ENCODE assay signal across 8 mouse cellular contexts in genomic region chr12:87266827-87267603, GRCm38 (mm10). TPM values are rescaled to one million over a fixed set of nuclear protein-coding genes. Genes with fewer than 3 reads are reported as not detected.
DNase-seq lines count a peak whose midpoint lies in the region; ATAC-seq and TF ChIP-seq lines count a peak whose summit lies in the region.

No protein-coding gene starts in this region.

- intact Hi-C loops in heart, postnatal 36 days (cut with DNase I) = loop anchor here (5.0 kb wide), 1 partner anchor 150 kb away; no protein-coding TSS in a partner anchor
- intact Hi-C loops in gastrocnemius, postnatal 36 days (cut with DNase I) = loop anchor here (5.0 to 10.0 kb wide), 2 partner anchors 65 to 148 kb away; no protein-coding TSS in a partner anchor

- peaks cover 56% of the 10 kb centered on the region for H3K36me3 ChIP-seq in heart, embryonic 10.5 days
- H3K36me3 ChIP-seq in embryonic facial prominence, embryonic 13.5 days = peaks cover 44% of the 10 kb centered on the region
- H3K36me3 ChIP-seq in intestine, postnatal 0 days (ENCODE audit: control insufficient read depth, insufficient read depth) = peaks cover 46% of the 10 kb centered on the region
- peaks cover 43% of the 10 kb centered on the region for H3K36me3 ChIP-seq in midbrain, embryonic 12.5 days

- H3K4me1 ChIP-seq in heart, embryonic 10.5 days = peaks cover 14% of the 10 kb centered on the region
- H3K4me1 ChIP-seq in embryonic facial prominence, embryonic 13.5 days = peaks cover 17% of the 10 kb centered on the region
- no peaks in the 10 kb centered on the region for H3K4me1 ChIP-seq in intestine, postnatal 0 days (replicated peaks; ENCODE audit: control insufficient read depth, insufficient read depth, low read length)
- H3K4me1 ChIP-seq in midbrain, embryonic 12.5 days = peaks cover 22% of the 10 kb centered on the region

- H3K9me3 ChIP-seq in heart, embryonic 10.5 days = no peaks in the 10 kb centered on the region
- H3K9me3 ChIP-seq in embryonic facial prominence, embryonic 13.5 days = no peaks in the 10 kb centered on the region
- H3K9me3 ChIP-seq in intestine, postnatal 0 days (ENCODE audit: control insufficient read depth) = no peaks in the 10 kb centered on the region
- H3K9me3 ChIP-seq in midbrain, embryonic 12.5 days = no peaks in the 10 kb centered on the region

- peak; percentile 4 for ATAC-seq in CD4-positive, CD25-positive, alpha-beta regulatory T cell, adult 4 months
- peak; percentile 68 for ATAC-seq in embryonic facial prominence, embryonic 13.5 days (ENCODE audit: insufficient number of reproducible peaks, insufficient read depth, low FRiP score, low TSS enrichment, low read depth)
- ATAC-seq in intestine, postnatal 0 days = peak; percentile 32
- ATAC-seq in midbrain, embryonic 12.5 days (ENCODE audit: low FRiP score, low read depth) = peak; percentile 71; the same call in 1 of the 2 replicates

- H3K4me2 ChIP-seq in embryonic facial prominence, embryonic 13.5 days = peak overlapping the region; percentile 84
- peak overlapping the region; percentile 89 for H3K4me2 ChIP-seq in intestine, postnatal 0 days (replicated peaks; ENCODE audit: low read depth)
- H3K4me2 ChIP-seq in midbrain, embryonic 12.5 days (replicated peaks) = peak overlapping the region; percentile 95

- no peaks in the 10 kb centered on the region for H3K27me3 ChIP-seq in heart, embryonic 10.5 days (ENCODE audit: insufficient read depth, poor library complexity, severe bottlenecking)
- H3K27me3 ChIP-seq in embryonic facial prominence, embryonic 13.5 days = no peaks in the 10 kb centered on the region
- no peaks in the 10 kb centered on the region for H3K27me3 ChIP-seq in intestine, postnatal 0 days (replicated peaks; ENCODE audit: control insufficient read depth, insufficient read depth, low read length)
- H3K27me3 ChIP-seq in midbrain, embryonic 12.5 days = no peaks in the 10 kb centered on the region

- no peak for TF ChIP-seq CTCF in intestine, postnatal 0 days (IDR thresholded peaks at IDR 0.05; ENCODE audit: low read depth)

- H3K27ac ChIP-seq in heart, embryonic 10.5 days = peak overlapping the region; percentile 94
- H3K27ac ChIP-seq in embryonic facial prominence, embryonic 13.5 days = peak overlapping the region; percentile 87
- H3K27ac ChIP-seq in intestine, postnatal 0 days (ENCODE audit: low read depth, low read length) = peak overlapping the region; percentile 77
- H3K27ac ChIP-seq in midbrain, embryonic 12.5 days (replicated peaks) = peak overlapping the region; percentile 86

- peak overlapping the region; percentile 89 for H3K9ac ChIP-seq in embryonic facial prominence, embryonic 13.5 days
- peak overlapping the region; percentile 70 for H3K9ac ChIP-seq in intestine, postnatal 0 days (ENCODE audit: low read depth, low read length)
- H3K9ac ChIP-seq in midbrain, embryonic 12.5 days (replicated peaks) = peak overlapping the region; percentile 89

- DNase-seq in heart, embryonic 10.5 days (ENCODE audit: low spot score) = no peak
- DNase-seq in heart, postnatal 36 days = no peak
- DNase-seq in gastrocnemius, postnatal 36 days = no peak
- no peak for DNase-seq in layer of hippocampus, adult 9-11 months

- WGBS in heart, embryonic 10.5 days = 0% methylated on average over 31 of the region's 31 CpGs
- under 1% methylated on average over 31 of the region's 31 CpGs for WGBS in embryonic facial prominence, embryonic 13.5 days
- under 1% methylated on average over 31 of the region's 31 CpGs for WGBS in intestine, postnatal 0 days
- WGBS in midbrain, embryonic 12.5 days = under 1% methylated on average over 31 of the region's 31 CpGs

- H3K4me3 ChIP-seq in heart, embryonic 10.5 days = peak overlapping the region; percentile 80
- peak overlapping the region; percentile 71 for H3K4me3 ChIP-seq in embryonic facial prominence, embryonic 13.5 days
- H3K4me3 ChIP-seq in intestine, postnatal 0 days (ENCODE audit: low read depth, low read length) = peak overlapping the region; percentile 87
- peak overlapping the region; percentile 57 for H3K4me3 ChIP-seq in midbrain, embryonic 12.5 days

RNA-seq across cellular contexts. Expression of gene Ahsa1, which starts 0.7 kb away (rescaled TPM):
- polyA plus RNA-seq in heart, embryonic 10.5 days (2016; fragmentation: Nextera tagmentation; extraction: Ambion mirVana) = 237 and 277 TPM in 2 replicates
- 100 to 1,000 TPM; 120 to 147 TPM for total RNA-seq in heart, postnatal 36 days (2021)
- polyA plus RNA-seq in CD4-positive, CD25-positive, alpha-beta regulatory T cell, adult 4 months (2017; shearing (Covaris generic)) = 100 to 1,000 TPM; 146 to 154 TPM
- 210 and 231 TPM in 2 replicates for polyA plus RNA-seq in embryonic facial prominence, embryonic 13.5 days (2015; fragmentation: Nextera tagmentation; extraction: Ambion mirVana)
- polyA plus RNA-seq in intestine, postnatal 0 days (2015; fragmentation: Nextera tagmentation; extraction: Ambion mirVana) = 69.7 and 78.3 TPM in 2 replicates
- 188 and 195 TPM in 2 replicates for polyA plus RNA-seq in midbrain, embryonic 12.5 days (2016; fragmentation: Nextera tagmentation; extraction: Ambion mirVana)
- 100 to 1,000 TPM; 117 to 123 TPM for total RNA-seq in gastrocnemius, postnatal 36 days (2021)

RNA-seq across cellular contexts. Expression of gene Vipas39, which starts 1.0 kb away (rescaled TPM):
- 37.4 and 39.7 TPM in 2 replicates for polyA plus RNA-seq in heart, embryonic 10.5 days (2016; fragmentation: Nextera tagmentation; extraction: Ambion mirVana)
- 10 to 100 TPM; 21.2 to 24.5 TPM for total RNA-seq in heart, postnatal 36 days (2021)
- polyA plus RNA-seq in CD4-positive, CD25-positive, alpha-beta regulatory T cell, adult 4 months (2017; shearing (Covaris generic)) = 10 to 100 TPM; 42.1 to 55.2 TPM
- polyA plus RNA-seq in embryonic facial prominence, embryonic 13.5 days (2015; fragmentation: Nextera tagmentation; extraction: Ambion mirVana) = 49.6 and 52.1 TPM in 2 replicates
- 23.4 and 28.9 TPM in 2 replicates for polyA plus RNA-seq in intestine, postnatal 0 days (2015; fragmentation: Nextera tagmentation; extraction: Ambion mirVana)
- 62.1 and 62.2 TPM in 2 replicates for polyA plus RNA-seq in midbrain, embryonic 12.5 days (2016; fragmentation: Nextera tagmentation; extraction: Ambion mirVana)
- total RNA-seq in gastrocnemius, postnatal 36 days (2021) = 10 to 100 TPM in 1 of 2 experiments, 1 to 10 TPM in 1; 7.3 to 10.1 TPM

RNA-seq across cellular contexts. Expression of gene Noxred1, which starts 28.5 kb away (rescaled TPM):
- polyA plus RNA-seq in heart, embryonic 10.5 days (2016; fragmentation: Nextera tagmentation; extraction: Ambion mirVana) = 0.80 and 0.90 TPM in 2 replicates
- under 1 TPM; 0.49 to 1.00 TPM for total RNA-seq in heart, postnatal 36 days (2021)
- polyA plus RNA-seq in CD4-positive, CD25-positive, alpha-beta regulatory T cell, adult 4 months (2017; shearing (Covaris generic)) = 1 to 10 TPM in 1 of 2 experiments, under 1 TPM in 1; 0.73 to 1.5 TPM
- 0.32 and 0.84 TPM in 2 replicates for polyA plus RNA-seq in embryonic facial prominence, embryonic 13.5 days (2015; fragmentation: Nextera tagmentation; extraction: Ambion mirVana)
- 0.14 and 0.21 TPM in 2 replicates for polyA plus RNA-seq in intestine, postnatal 0 days (2015; fragmentation: Nextera tagmentation; extraction: Ambion mirVana)
- polyA plus RNA-seq in midbrain, embryonic 12.5 days (2016; fragmentation: Nextera tagmentation; extraction: Ambion mirVana) = 1.2 and 1.8 TPM in 2 replicates
- under 1 TPM; 0.33 to 0.47 TPM for total RNA-seq in gastrocnemius, postnatal 36 days (2021)

RNA-seq across cellular contexts. Expression of gene Ism2, which starts 32.5 kb away (rescaled TPM):
- polyA plus RNA-seq in heart, embryonic 10.5 days (2016; fragmentation: Nextera tagmentation; extraction: Ambion mirVana) = 0.71 and 0.84 TPM in 2 replicates
- not detected for total RNA-seq in heart, postnatal 36 days (2021)
- not detected for polyA plus RNA-seq in CD4-positive, CD25-positive, alpha-beta regulatory T cell, adult 4 months (2017; shearing (Covaris generic))
- 1.1 and 1.6 TPM in 2 replicates for polyA plus RNA-seq in embryonic facial prominence, embryonic 13.5 days (2015; fragmentation: Nextera tagmentation; extraction: Ambion mirVana)
- 0.23 and 0.55 TPM in 2 replicates for polyA plus RNA-seq in intestine, postnatal 0 days (2015; fragmentation: Nextera tagmentation; extraction: Ambion mirVana)
- 1.0 and 1.2 TPM in 2 replicates for polyA plus RNA-seq in midbrain, embryonic 12.5 days (2016; fragmentation: Nextera tagmentation; extraction: Ambion mirVana)
- total RNA-seq in gastrocnemius, postnatal 36 days (2021) = not detected

Comparison
In these comparisons a context has a peak if more than half of its experiments do, and no peak if none do; other contexts are left out.
1. ATAC-seq: peak in every context shown above with its lines; median percentile 71 in midbrain, embryonic 12.5 days; 68 in embryonic facial prominence, embryonic 13.5 days; 32 in intestine, postnatal 0 days; 4 in CD4-positive, CD25-positive, alpha-beta regulatory T cell, adult 4 months.